Mouse (Mus musculus): ENCODE data around the gene Tubgcp3. TPM values are rescaled to one million over a fixed set of nuclear protein-coding genes. Genes with fewer than 3 reads are reported as not detected.
A peak's percentile ranks its signal among the peaks of the same experiment; 100 is the strongest.
"Not testable (repeated sequence)": the region's sequence is repeated elsewhere in the genome, so short reads cannot be mapped to it uniquely, and the experiment has no call there.

Gene Tubgcp3
- polyA plus RNA-seq, 1 experiment from 2014 or later: 50.2 TPM

- H3K27ac ChIP-seq (ENCODE audit: low read depth, low read length); H3K9ac ChIP-seq (ENCODE audit: low read depth, low read length); H3K9me3 ChIP-seq (ENCODE audit: control insufficient read depth, low read length); H3K36me3 ChIP-seq (ENCODE audit: control insufficient read depth, insufficient read depth, low read length); H3K4me2 ChIP-seq (replicated peaks; ENCODE audit: low read depth, low read length); H3K4me3 ChIP-seq (ENCODE audit: low read depth, low read length); H3K27me3 ChIP-seq (ENCODE audit: control insufficient read depth, insufficient read depth, low read length); H3K4me1 ChIP-seq (replicated peaks; ENCODE audit: control insufficient read depth, insufficient read depth, low read length); ATAC-seq (ENCODE audit: low FRiP score): not testable (repeated sequence)
- 75% methylated on average over 19 of the region's 19 CpGs for WGBS
- peak; percentile 28 for DNase-seq (ENCODE audit: low spot score)
Observed at GRCm38 (mm10) chr8:12579339-12579999, 92.6 kb downstream of the Tubgcp3 start.

GRCm38 (mm10) chr8:12576739-12577138 is 95.3 kb downstream of the Tubgcp3 start:
- WGBS: 61% methylated on average over 6 of the region's 6 CpGs
- Histone ChIP-seq H3K4me3 (ENCODE audit: low read depth, low read length) (no peak overlapping the region), H3K4me2 (replicated peaks; ENCODE audit: low read depth, low read length) (no peak overlapping the region), H3K27ac (ENCODE audit: low read depth, low read length) (no peak overlapping the region), H3K27me3 (ENCODE audit: control insufficient read depth, insufficient read depth, low read length) (no peaks in the 10 kb centered on the region; the same call in 1 of the 2 replicates), H3K36me3 (ENCODE audit: control insufficient read depth, insufficient read depth, low read length) (no peaks in the 10 kb centered on the region), H3K9ac (ENCODE audit: low read depth, low read length) (no peak overlapping the region), H3K9me3 (ENCODE audit: control insufficient read depth, low read length) (no peaks in the 10 kb centered on the region), H3K4me1 (replicated peaks; ENCODE audit: control insufficient read depth, insufficient read depth, low read length) (no peaks in the 10 kb centered on the region)
- ATAC-seq (ENCODE audit: low FRiP score) (no peak), DNase-seq (ENCODE audit: low spot score) (no peak)

- H3K9ac ChIP-seq (ENCODE audit: low read depth, low read length): no peak overlapping the region
Observed at GRCm38 (mm10) chr8:12576003-12576402, 96.0 kb downstream of the Tubgcp3 start.

GRCm38 (mm10) chr8:12572814-12573534 is 99.1 kb downstream of the Tubgcp3 start, which contains the start of gene Spaca7:
Gene Spaca7, plus strand, starts transcription at chr8:12573029.
- Histone ChIP-seq H3K4me3 (ENCODE audit: low read depth, low read length) (no peak within 1 kb of the TSS), H3K4me1 (replicated peaks; ENCODE audit: control insufficient read depth, insufficient read depth, low read length) (no peaks in the 10 kb centered on the region), H3K9me3 (ENCODE audit: control insufficient read depth, low read length) (no peaks in the 10 kb centered on the region), H3K9ac (ENCODE audit: low read depth, low read length) (no peak within 1 kb of the TSS), H3K4me2 (replicated peaks; ENCODE audit: low read depth, low read length) (no peak within 1 kb of the TSS), H3K27me3 (ENCODE audit: control insufficient read depth, insufficient read depth, low read length) (no peaks in the 10 kb centered on the region; the same call in 1 of the 2 replicates), H3K27ac (ENCODE audit: low read depth, low read length) (no peak within 1 kb of the TSS), H3K36me3 (ENCODE audit: control insufficient read depth, insufficient read depth, low read length) (no peaks in the 10 kb centered on the region)
- ATAC-seq (ENCODE audit: low FRiP score) (no peak), DNase-seq (ENCODE audit: low spot score) (no peak)
- 75% methylated on average over 14 of the region's 14 CpGs for WGBS

More at GRCm38 (mm10) chr8:12576003-12576402, 96.0 kb downstream of the Tubgcp3 start:
- Histone ChIP-seq H3K27me3 (ENCODE audit: control insufficient read depth, insufficient read depth, low read length) (no peaks in the 10 kb centered on the region; the same call in 1 of the 2 replicates), H3K9me3 (ENCODE audit: control insufficient read depth, low read length) (no peaks in the 10 kb centered on the region), H3K27ac (ENCODE audit: low read depth, low read length) (no peak overlapping the region), H3K4me2 (replicated peaks; ENCODE audit: low read depth, low read length) (no peak overlapping the region), H3K4me1 (replicated peaks; ENCODE audit: control insufficient read depth, insufficient read depth, low read length) (no peaks in the 10 kb centered on the region), H3K36me3 (ENCODE audit: control insufficient read depth, insufficient read depth, low read length) (no peaks in the 10 kb centered on the region), H3K4me3 (ENCODE audit: low read depth, low read length) (no peak overlapping the region)
- WGBS: 69% methylated on average over 5 of the region's 5 CpGs
- DNase-seq (ENCODE audit: low spot score) (no peak), ATAC-seq (ENCODE audit: low FRiP score) (no peak)

- H3K27me3 ChIP-seq (ENCODE audit: control insufficient read depth, insufficient read depth, low read length): peaks cover 7% of the 10 kb centered on the region
- no peaks in the 10 kb centered on the region for H3K4me1 ChIP-seq (replicated peaks; ENCODE audit: control insufficient read depth, insufficient read depth, low read length)
- no peak overlapping the region for H3K27ac ChIP-seq (ENCODE audit: low read depth, low read length)
- ATAC-seq (ENCODE audit: low FRiP score) (no peak), DNase-seq (ENCODE audit: low spot score) (no peak)
- 54% methylated on average over 7 of the region's 7 CpGs for WGBS
- H3K4me2 ChIP-seq (replicated peaks; ENCODE audit: low read depth, low read length): no peak overlapping the region
- no peaks in the 10 kb centered on the region for H3K36me3 ChIP-seq (ENCODE audit: control insufficient read depth, insufficient read depth, low read length)
- no peak overlapping the region for H3K9ac ChIP-seq (ENCODE audit: low read depth, low read length)
- no peaks in the 10 kb centered on the region for H3K9me3 ChIP-seq (ENCODE audit: control insufficient read depth, low read length)
- H3K4me3 ChIP-seq (ENCODE audit: low read depth, low read length): no peak overlapping the region
Observed at GRCm38 (mm10) chr8:12566509-12566908, 105.5 kb downstream of the Tubgcp3 start.

- no peak for DNase-seq (ENCODE audit: low spot score)
- no peaks in the 10 kb centered on the region for H3K9me3 ChIP-seq (ENCODE audit: control insufficient read depth, low read length)
- H3K27ac ChIP-seq (ENCODE audit: low read depth, low read length): no peak overlapping the region
- no peak overlapping the region for H3K4me2 ChIP-seq (replicated peaks; ENCODE audit: low read depth, low read length)
- no peak for ATAC-seq (ENCODE audit: low FRiP score)
- H3K27me3 ChIP-seq (ENCODE audit: control insufficient read depth, insufficient read depth, low read length): peaks cover 8% of the 10 kb centered on the region
- no peak overlapping the region for H3K4me3 ChIP-seq (ENCODE audit: low read depth, low read length)
- H3K4me1 ChIP-seq (replicated peaks; ENCODE audit: control insufficient read depth, insufficient read depth, low read length): no peaks in the 10 kb centered on the region
- 77% methylated on average over 10 of the region's 10 CpGs for WGBS
- H3K9ac ChIP-seq (ENCODE audit: low read depth, low read length): no peak overlapping the region
- H3K36me3 ChIP-seq (ENCODE audit: control insufficient read depth, insufficient read depth, low read length): no peaks in the 10 kb centered on the region
Observed at GRCm38 (mm10) chr8:12565488-12565887, 106.6 kb downstream of the Tubgcp3 start.

- 0 out of 2 replicates have a peak, but pooled peaks have one; percentile 45 for ATAC-seq (ENCODE audit: low FRiP score)
- 5% methylated on average over 4 of the region's 4 CpGs for WGBS
Observed at GRCm38 (mm10) chr8:12564307-12564706, 107.7 kb downstream of the Tubgcp3 start.

More at GRCm38 (mm10) chr8:12564307-12564706, 107.7 kb downstream of the Tubgcp3 start:
- Histone ChIP-seq H3K27me3 (ENCODE audit: control insufficient read depth, insufficient read depth, low read length) (peaks cover 11% of the 10 kb centered on the region), H3K36me3 (ENCODE audit: control insufficient read depth, insufficient read depth, low read length) (no peaks in the 10 kb centered on the region), H3K4me2 (replicated peaks; ENCODE audit: low read depth, low read length) (no peak overlapping the region), H3K27ac (ENCODE audit: low read depth, low read length) (no peak overlapping the region), H3K4me3 (ENCODE audit: low read depth, low read length) (no peak overlapping the region), H3K9me3 (ENCODE audit: control insufficient read depth, low read length) (no peaks in the 10 kb centered on the region), H3K4me1 (replicated peaks; ENCODE audit: control insufficient read depth, insufficient read depth, low read length) (no peaks in the 10 kb centered on the region), H3K9ac (ENCODE audit: low read depth, low read length) (no peak overlapping the region)
- DNase-seq (ENCODE audit: low spot score): peak; percentile 73

Measured in hindbrain, embryonic 11.5 days (tissue).